Mouse (Mus musculus): ENCODE measurements at regions not wholly inside any gene's neighbourhood (a gene's known extent, or its start where the extent isn't known, plus 50 kb on each side); places are given as distances from the start of the nearest gene placed in this dataset.

- no peak for TF ChIP-seq CTCF (conservative IDR thresholded peaks at IDR 0.05; ENCODE audit: insufficient read depth, insufficient read length, low read depth, low read length)
- no peak for TF ChIP-seq POLR2A (IDR thresholded peaks at IDR 0.05; ENCODE audit: low read depth, low read length)
Measured at GRCm38 (mm10) chr10:120599551-120599950, 123.3 kb upstream of the Hmga2 start.

Measured in kidney, adult 2 months (tissue).